Mouse (Mus musculus) lung, postnatal 25 days (tissue): ENCODE data around the gene Spin1.

Source experiments
- DNase-seq: peaks from one replicate; pipeline ENCODE4 v3.0.0; 2022; ENCODE audit warnings: low spot score

Gene Spin1

GRCm38 (mm10) chr13:51095196-51095715, 5.4 kb upstream of the Spin1 start:
- DNase-seq: no peak

- no peak for DNase-seq
Measured at GRCm38 (mm10) chr13:51096644-51097043, 4.0 kb upstream of the Spin1 start.

- peak; percentile 26 for DNase-seq
Measured at GRCm38 (mm10) chr13:51099560-51100232, 984 bp upstream of the Spin1 start.

GRCm38 (mm10) chr13:51101016-51101776, 516 bp downstream of the Spin1 start:
- peak; percentile 41 for DNase-seq

- peak; percentile 26 for DNase-seq
Measured at GRCm38 (mm10) chr13:51101777-51102132, 1.1 kb downstream of the Spin1 start.

- DNase-seq: no peak
Measured at GRCm38 (mm10) chr13:51103111-51103725, 2.5 kb downstream of the Spin1 start.

- DNase-seq: no peak
Measured at GRCm38 (mm10) chr13:51103861-51104650, 3.4 kb downstream of the Spin1 start.

- DNase-seq: no peak
Measured at GRCm38 (mm10) chr13:51105861-51106655, 5.4 kb downstream of the Spin1 start.

- peak; percentile 23 for DNase-seq
Measured at GRCm38 (mm10) chr13:51106816-51107215, 6.1 kb downstream of the Spin1 start.

- DNase-seq: no peak
Measured at GRCm38 (mm10) chr13:51109517-51109916, 8.8 kb downstream of the Spin1 start.

- DNase-seq: peak; percentile 23
Measured at GRCm38 (mm10) chr13:51114398-51114797, 13.7 kb downstream of the Spin1 start.

- DNase-seq: peak; percentile 55
Measured at GRCm38 (mm10) chr13:51115762-51116161, 15.1 kb downstream of the Spin1 start.

- DNase-seq: peak; percentile 39
Measured at GRCm38 (mm10) chr13:51120734-51121133, 20.1 kb downstream of the Spin1 start.

GRCm38 (mm10) chr13:51121966-51122365, 21.3 kb downstream of the Spin1 start:
- no peak for DNase-seq

GRCm38 (mm10) chr13:51122771-51123170, 22.1 kb downstream of the Spin1 start:
- no peak for DNase-seq

GRCm38 (mm10) chr13:51125357-51125756, 24.7 kb downstream of the Spin1 start:
- no peak for DNase-seq

- no peak for DNase-seq
Measured at GRCm38 (mm10) chr13:51127906-51128305, 27.2 kb downstream of the Spin1 start.

GRCm38 (mm10) chr13:51128417-51128816, 27.7 kb downstream of the Spin1 start:
- DNase-seq: peak; percentile 43

- DNase-seq: no peak
Measured at GRCm38 (mm10) chr13:51131179-51131578, 30.5 kb downstream of the Spin1 start.

GRCm38 (mm10) chr13:51136315-51136714, 35.6 kb downstream of the Spin1 start:
- no peak for DNase-seq

- peak; percentile 4 for DNase-seq
Measured at GRCm38 (mm10) chr13:51136996-51137701, 36.5 kb downstream of the Spin1 start.
